Mouse (Mus musculus) liver, embryonic 15.5 days (tissue): ENCODE results near the gene Zfp639. TPM values are rescaled to one million over a fixed set of nuclear protein-coding genes. Genes with fewer than 3 reads are reported as not detected.

Source experiments
- ATAC-seq: fragments of 200-750 bp; cut with Nextera tagmentation; 2 replicates; pipeline ENCODE4 v1.8.0; 2017; ENCODE audit warnings: moderate number of reproducible peaks, mild to moderate bottlenecking, moderate library complexity; ENCODE audit not compliant: insufficient read depth
- H3K27ac ChIP-seq: fragments of 300-500 bp; sonication (generic); replicated peaks from 2 replicates; pipeline ENCODE4 v1.5.1; 2015; ENCODE audit warnings: mild to moderate bottlenecking, inconsistent platforms
- H3K27me3 ChIP-seq: fragments of 300-500 bp; sonication (generic); 2 replicates; pipeline ENCODE4 v1.6.1; 2015; ENCODE audit warnings: mild to moderate bottlenecking, inconsistent platforms
- H3K36me3 ChIP-seq: fragments of 300-500 bp; sonication (generic); replicated peaks from 2 replicates; pipeline ENCODE4 v1.6.1; 2015; ENCODE audit warnings: moderate library complexity, mild to moderate bottlenecking, inconsistent platforms
- H3K4me1 ChIP-seq: fragments of 300-500 bp; sonication (generic); replicated peaks from 2 replicates; pipeline ENCODE4 v1.6.1; 2015; ENCODE audit warnings: inconsistent platforms
- H3K4me2 ChIP-seq: fragments of 300-500 bp; sonication (generic); 2 replicates; pipeline ENCODE4 v1.6.1; 2015; ENCODE audit warnings: moderate library complexity, mild to moderate bottlenecking, inconsistent platforms
- H3K4me3 ChIP-seq: fragments of 300-500 bp; sonication (generic); replicated peaks from 2 replicates; pipeline ENCODE4 v1.5.1; 2015; ENCODE audit warnings: mild to moderate bottlenecking, inconsistent platforms
- H3K9ac ChIP-seq: fragments of 300-500 bp; sonication (generic); 2 replicates; pipeline ENCODE4 v1.6.1; 2015; ENCODE audit warnings: moderate library complexity, mild to moderate bottlenecking, inconsistent platforms
- H3K9me3 ChIP-seq: fragments of 300-500 bp; sonication (generic); replicated peaks from 2 replicates; pipeline ENCODE4 v1.6.1; 2016; ENCODE audit warnings: inconsistent platforms
- WGBS: fragments of 180-500 bp; shearing (Covaris S2); methylation state at CpG from one replicate; pipeline ENCODE4 v1.1.7; 2015; ENCODE audit warnings: mixed read lengths; ENCODE audit not compliant: insufficient replicate concordance; 5-methylcytosine and 5-hydroxymethylcytosine counted together
- polyA plus RNA-seq: library from polyadenylated mRNA; unstranded; fragments of >200 nt; fragmentation: Nextera tagmentation; extraction: Ambion mirVana; gene quantifications from 2 replicates; pipeline ENCODE4 v1.2.1, GENCODE M21; 2015

Zfp639 gene
- polyA plus RNA-seq, 1 experiment from 2014 or later: 14.7 TPM

DNA sequence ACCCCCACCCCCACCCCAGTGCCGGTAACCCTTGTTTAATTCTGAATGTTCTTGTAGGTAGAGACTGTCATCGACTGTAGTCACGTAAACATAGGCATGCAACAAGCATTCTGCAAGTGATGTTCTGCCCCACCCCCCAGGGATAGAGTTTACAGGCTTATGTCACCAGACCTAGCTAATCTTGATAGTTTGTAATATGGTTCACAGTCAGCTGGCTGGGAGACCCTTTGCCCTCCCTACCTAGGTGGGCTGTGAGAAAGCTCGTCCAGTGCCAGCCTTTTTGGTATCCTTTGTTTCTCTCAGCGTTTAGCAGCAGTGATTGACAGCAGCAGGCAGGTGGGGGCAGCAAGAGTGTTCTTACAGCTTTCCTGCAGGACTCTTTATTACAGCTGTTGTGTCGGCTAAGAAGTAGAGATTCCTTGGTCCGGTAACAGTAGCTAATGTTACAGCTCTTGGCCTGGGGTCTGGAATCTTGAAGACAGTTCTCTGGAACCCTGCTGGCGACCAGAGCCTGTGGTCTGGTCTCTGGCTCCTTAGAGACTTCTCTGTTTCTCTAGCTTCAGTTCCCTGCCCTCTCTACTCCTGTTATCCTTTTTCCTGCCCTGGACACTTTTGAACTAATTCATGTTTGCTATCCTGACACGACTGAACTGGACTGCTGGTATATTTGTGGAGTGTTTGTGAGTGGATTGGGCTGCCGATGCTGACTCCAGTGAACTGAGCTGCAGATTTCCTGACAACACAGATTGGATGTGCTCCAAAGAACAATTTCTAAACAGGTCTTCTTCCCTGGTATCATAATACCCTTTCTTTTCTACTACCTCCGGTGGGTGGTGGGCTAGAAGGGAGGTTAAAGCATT is 3.5 kb upstream of the Zfp639 start:
- Histone ChIP-seq H3K9ac (no peak overlapping the region), H3K9me3 (no peaks in the 10 kb centered on the region), H3K4me2 (no peak overlapping the region), H3K4me3 (no peak overlapping the region), H3K27me3 (no peaks in the 10 kb centered on the region), H3K36me3 (no peaks in the 10 kb centered on the region), H3K27ac (no peak overlapping the region), H3K4me1 (peaks cover 28% of the 10 kb centered on the region)
- ATAC-seq: no peak
- WGBS: 53% methylated on average over 11 of the region's 11 CpGs

- Histone ChIP-seq H3K9ac (peak overlapping the region; percentile 25; the same call in 1 of the 2 replicates), H3K4me1 (peaks cover 48% of the 10 kb centered on the region), H3K36me3 (no peaks in the 10 kb centered on the region), H3K9me3 (no peaks in the 10 kb centered on the region), H3K27me3 (no peaks in the 10 kb centered on the region), H3K27ac (peak overlapping the region; percentile 41; the same call in 1 of the 2 replicates), H3K4me3 (peak overlapping the region; percentile 81), H3K4me2 (peak overlapping the region; percentile 95)
- 4% methylated on average over 17 of the region's 17 CpGs for WGBS
- ATAC-seq: no peak
Observed at GRCm38 (mm10) chr3:32508666-32509324, 1.3 kb upstream of the Zfp639 start.

DNA sequence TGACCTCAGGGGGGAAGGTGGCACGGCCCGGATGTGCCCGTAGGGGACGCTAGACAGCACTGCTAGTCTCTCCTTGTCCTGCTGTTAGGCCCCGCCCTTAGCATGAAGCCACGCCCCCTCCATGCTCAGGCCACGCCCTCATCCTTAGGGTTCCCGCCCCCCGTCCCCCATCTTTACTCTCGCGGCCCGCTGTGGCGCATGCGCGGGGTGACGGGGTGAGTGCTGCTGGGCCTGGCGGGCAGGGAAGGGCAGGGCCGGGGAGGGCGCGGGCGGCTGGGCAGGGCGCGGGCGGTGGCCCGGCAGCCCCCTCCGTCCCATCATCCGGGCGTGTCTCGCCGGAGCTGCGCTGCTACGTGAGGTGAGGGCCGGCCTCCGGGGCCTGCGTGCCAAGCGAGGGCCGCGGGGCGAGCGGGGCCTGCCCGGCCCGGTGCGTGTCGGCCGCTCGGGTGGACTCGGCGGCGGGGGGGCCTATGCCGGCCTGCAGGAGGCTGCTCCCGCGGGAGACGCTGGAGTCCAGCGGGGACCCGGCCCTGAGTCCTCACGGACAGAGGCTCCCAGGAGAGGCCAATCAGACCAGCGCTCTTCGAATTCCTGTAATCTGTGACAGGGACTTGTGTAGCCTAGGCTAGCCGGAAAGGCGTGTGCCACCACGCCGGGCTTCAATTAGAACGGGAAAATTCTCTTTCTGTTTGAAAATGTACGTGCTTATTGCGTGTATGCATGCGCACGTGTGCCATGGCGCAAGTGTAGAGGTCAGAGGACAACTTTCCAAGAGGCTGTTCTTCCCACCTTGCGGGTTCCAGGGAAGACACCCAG is 524 bp downstream of the Zfp639 start:
- peaks cover 12% of the 10 kb centered on the region for H3K36me3 ChIP-seq
- peak; percentile 96 for ATAC-seq
- under 1% methylated on average over 69 of the region's 69 CpGs for WGBS
- H3K4me2 ChIP-seq: peak overlapping the region; percentile 95
- no peaks in the 10 kb centered on the region for H3K27me3 ChIP-seq
- H3K9me3 ChIP-seq: no peaks in the 10 kb centered on the region
- H3K9ac ChIP-seq: peak overlapping the region; percentile 78
- H3K27ac ChIP-seq: peak overlapping the region; percentile 92
- peaks cover 59% of the 10 kb centered on the region for H3K4me1 ChIP-seq
- H3K4me3 ChIP-seq: peak overlapping the region; percentile 81

DNA sequence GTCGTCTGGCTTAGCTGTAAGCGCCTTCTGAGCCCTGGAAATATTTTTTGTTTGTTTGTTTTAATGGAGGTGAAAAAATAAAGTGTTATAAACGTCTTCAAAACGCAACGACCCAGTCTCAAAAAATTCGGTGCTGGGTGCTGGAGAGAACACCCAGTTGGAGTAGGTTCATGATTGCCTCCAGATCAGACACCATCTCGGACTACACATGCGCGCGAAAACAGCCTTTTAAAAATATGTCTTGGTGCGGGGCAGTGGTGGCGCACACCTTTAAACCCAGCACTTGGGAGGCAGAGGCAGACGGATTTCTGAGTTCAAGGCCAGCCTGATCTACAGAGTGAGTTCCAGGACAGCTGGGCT is 1.1 kb downstream of the Zfp639 start:
- peaks cover 17% of the 10 kb centered on the region for H3K36me3 ChIP-seq
- H3K4me3 ChIP-seq: peak overlapping the region; percentile 81
- H3K4me2 ChIP-seq: peak overlapping the region; percentile 95
- no peak for ATAC-seq
- H3K27me3 ChIP-seq: no peaks in the 10 kb centered on the region
- peak overlapping the region; percentile 78 for H3K9ac ChIP-seq
- no peaks in the 10 kb centered on the region for H3K9me3 ChIP-seq
- 2% methylated on average over 13 of the region's 13 CpGs for WGBS
- peaks cover 59% of the 10 kb centered on the region for H3K4me1 ChIP-seq
- peak overlapping the region; percentile 92 for H3K27ac ChIP-seq

DNA sequence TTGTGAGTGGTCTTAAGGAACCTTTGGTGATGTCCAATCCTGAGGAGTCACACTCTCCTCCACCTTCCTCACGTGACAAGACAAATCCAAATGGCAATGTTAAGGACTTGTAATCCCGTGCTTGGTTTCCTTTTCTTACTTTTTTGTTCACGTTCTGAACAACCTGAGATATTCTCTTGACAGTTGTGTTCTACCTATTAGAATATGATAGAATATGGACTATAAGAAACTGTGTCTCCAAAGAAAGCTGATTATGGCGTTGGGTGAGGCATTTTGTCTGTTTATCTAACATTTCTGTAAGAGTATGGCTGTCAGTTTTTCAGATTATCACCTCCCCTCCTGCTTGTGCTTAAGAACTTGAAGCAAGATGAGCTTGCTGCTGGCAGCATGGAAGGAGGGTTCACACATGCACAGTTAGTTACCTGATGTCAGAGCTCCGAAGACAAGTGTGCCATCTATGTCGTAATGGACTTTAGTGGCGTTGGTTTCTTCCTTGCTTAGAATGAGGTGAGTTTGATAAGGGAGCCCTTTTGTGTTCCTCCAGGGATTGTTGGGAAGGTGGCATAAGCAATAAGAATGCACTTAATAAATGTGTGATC is 2.7 kb downstream of the Zfp639 start:
- Histone ChIP-seq H3K27ac (peak overlapping the region; percentile 92), H3K4me1 (peaks cover 59% of the 10 kb centered on the region), H3K27me3 (no peaks in the 10 kb centered on the region), H3K9ac (0 out of 2 replicates have a peak overlapping the region, but pooled peaks have one; percentile 12), H3K9me3 (no peaks in the 10 kb centered on the region), H3K4me2 (peak overlapping the region; percentile 95), H3K36me3 (peaks cover 34% of the 10 kb centered on the region), H3K4me3 (peak overlapping the region; percentile 32)
- 34% methylated on average over 7 of the region's 7 CpGs for WGBS
- no peak for ATAC-seq

DNA sequence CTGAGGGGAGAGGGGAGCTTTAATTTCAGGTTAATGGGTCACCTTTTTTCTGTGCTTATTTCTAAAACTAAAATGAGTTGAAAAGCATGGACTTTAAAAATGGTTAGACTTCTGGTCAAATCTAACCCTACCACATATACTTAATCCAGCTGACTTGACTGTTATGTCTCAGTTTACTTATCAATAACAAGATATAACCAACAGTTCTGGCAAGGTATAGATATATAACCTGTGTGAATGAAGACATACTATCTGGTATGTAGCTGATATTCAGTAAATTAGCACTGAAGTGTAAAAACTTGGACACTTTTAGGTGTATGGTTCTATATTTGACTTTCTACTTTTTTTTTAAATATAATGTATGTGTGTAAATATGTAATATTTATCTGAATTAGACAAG is 3.5 kb downstream of the Zfp639 start:
- H3K4me1 ChIP-seq: peaks cover 59% of the 10 kb centered on the region
- peaks cover 40% of the 10 kb centered on the region for H3K36me3 ChIP-seq
- peak overlapping the region; percentile 92 for H3K27ac ChIP-seq
- H3K9ac ChIP-seq: 0 out of 2 replicates have a peak overlapping the region, but pooled peaks have one; percentile 2
- ATAC-seq: no peak
- peak overlapping the region; percentile 95 for H3K4me2 ChIP-seq
- peak overlapping the region; percentile 32 for H3K4me3 ChIP-seq
- no peaks in the 10 kb centered on the region for H3K27me3 ChIP-seq
- no peaks in the 10 kb centered on the region for H3K9me3 ChIP-seq

- peaks cover 19% of the 10 kb centered on the region for H3K4me1 ChIP-seq
- H3K4me2 ChIP-seq: no peak overlapping the region
- no peak overlapping the region for H3K4me3 ChIP-seq
- 68% methylated on average over 4 of the region's 4 CpGs for WGBS
- no peak overlapping the region for H3K9ac ChIP-seq
- H3K27me3 ChIP-seq: no peaks in the 10 kb centered on the region
- H3K36me3 ChIP-seq: peaks cover 21% of the 10 kb centered on the region; the same call in 1 of the 2 replicates
- no peak overlapping the region for H3K27ac ChIP-seq
- ATAC-seq: no peak
- H3K9me3 ChIP-seq: no peaks in the 10 kb centered on the region
Observed at GRCm38 (mm10) chr3:32527181-32527580, 17.1 kb downstream of the Zfp639 start.

GRCm38 (mm10) chr3:32529303-32529898 is 19.3 kb downstream of the Zfp639 start, which contains the start of gene Mfn1:
Mfn1 (plus strand) TSS chr3:32529465.
- no peaks in the 10 kb centered on the region for H3K9me3 ChIP-seq
- H3K9ac ChIP-seq: peak within 1 kb of the TSS; percentile 87
- H3K4me2 ChIP-seq: peak within 1 kb of the TSS; percentile 76
- under 1% methylated on average over 47 of the region's 47 CpGs for WGBS
- peak within 1 kb of the TSS; percentile 85 for H3K4me3 ChIP-seq
- peaks cover 22% of the 10 kb centered on the region for H3K36me3 ChIP-seq
- H3K4me1 ChIP-seq: peaks cover 25% of the 10 kb centered on the region
- peak; percentile 99 for ATAC-seq
- peak within 1 kb of the TSS; percentile 87 for H3K27ac ChIP-seq
- no peaks in the 10 kb centered on the region for H3K27me3 ChIP-seq

- no peak for ATAC-seq
- H3K9me3 ChIP-seq: no peaks in the 10 kb centered on the region
- H3K9ac ChIP-seq: peak overlapping the region; percentile 87
- H3K4me1 ChIP-seq: peaks cover 25% of the 10 kb centered on the region
- peak overlapping the region; percentile 85 for H3K4me3 ChIP-seq
- H3K27me3 ChIP-seq: no peaks in the 10 kb centered on the region
- H3K36me3 ChIP-seq: peaks cover 25% of the 10 kb centered on the region
- 11% methylated on average over 5 of the region's 5 CpGs for WGBS
- H3K4me2 ChIP-seq: peak overlapping the region; percentile 76
- peak overlapping the region; percentile 87 for H3K27ac ChIP-seq
Observed at GRCm38 (mm10) chr3:32530041-32530440, 20.0 kb downstream of the Zfp639 start.

DNA sequence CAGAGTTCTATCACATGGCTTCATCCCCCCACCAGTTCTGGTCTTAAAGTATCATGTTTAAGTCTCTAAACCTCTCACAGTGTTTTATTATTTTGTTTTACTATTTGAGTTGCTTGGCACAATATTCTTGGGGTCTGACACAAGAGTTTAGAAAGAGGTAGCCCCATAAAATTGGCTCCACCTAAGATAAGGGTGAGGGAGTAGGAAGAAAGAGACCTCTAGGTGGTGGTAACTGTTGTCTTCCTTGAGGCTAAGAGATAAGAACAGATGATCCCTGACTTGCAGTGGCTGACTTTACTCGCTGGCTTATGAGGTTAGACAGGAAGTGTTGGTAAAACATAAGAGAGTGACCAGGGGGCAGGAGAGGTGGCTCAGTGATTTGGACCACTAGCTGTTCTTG is 25.6 kb downstream of the Zfp639 start:
- H3K4me1 ChIP-seq: peaks cover 28% of the 10 kb centered on the region
- WGBS: 15% methylated on average over 1 of the region's 1 CpGs
- no peaks in the 10 kb centered on the region for H3K27me3 ChIP-seq
- H3K27ac ChIP-seq: no peak overlapping the region; the same call in none of the 2 replicates
- 0 out of 2 replicates have a peak overlapping the region, but pooled peaks have one; percentile 16 for H3K4me2 ChIP-seq
- peak; percentile 61; the same call in 1 of the 2 replicates for ATAC-seq
- H3K9ac ChIP-seq: no peak overlapping the region
- H3K36me3 ChIP-seq: peaks cover 66% of the 10 kb centered on the region
- no peaks in the 10 kb centered on the region for H3K9me3 ChIP-seq
- H3K4me3 ChIP-seq: no peak overlapping the region
